Mouse (Mus musculus): ENCODE results near the gene Pif1.

- TF ChIP-seq GATA1 (IDR thresholded peaks at IDR 0.05; ENCODE audit: borderline replicate concordance, low read length) = no peak
- TF ChIP-seq FLI1 (IDR thresholded peaks at IDR 0.05; ENCODE audit: low read length) = no peak
Measured at GRCm38 (mm10) chr9:65580401-65581256, 6.3 kb upstream of the Pif1 start.

All from megakaryocyte, embryonic 14.5 days (primary cell).